Mouse (Mus musculus): ENCODE results near the gene Glcci1.

DNA sequence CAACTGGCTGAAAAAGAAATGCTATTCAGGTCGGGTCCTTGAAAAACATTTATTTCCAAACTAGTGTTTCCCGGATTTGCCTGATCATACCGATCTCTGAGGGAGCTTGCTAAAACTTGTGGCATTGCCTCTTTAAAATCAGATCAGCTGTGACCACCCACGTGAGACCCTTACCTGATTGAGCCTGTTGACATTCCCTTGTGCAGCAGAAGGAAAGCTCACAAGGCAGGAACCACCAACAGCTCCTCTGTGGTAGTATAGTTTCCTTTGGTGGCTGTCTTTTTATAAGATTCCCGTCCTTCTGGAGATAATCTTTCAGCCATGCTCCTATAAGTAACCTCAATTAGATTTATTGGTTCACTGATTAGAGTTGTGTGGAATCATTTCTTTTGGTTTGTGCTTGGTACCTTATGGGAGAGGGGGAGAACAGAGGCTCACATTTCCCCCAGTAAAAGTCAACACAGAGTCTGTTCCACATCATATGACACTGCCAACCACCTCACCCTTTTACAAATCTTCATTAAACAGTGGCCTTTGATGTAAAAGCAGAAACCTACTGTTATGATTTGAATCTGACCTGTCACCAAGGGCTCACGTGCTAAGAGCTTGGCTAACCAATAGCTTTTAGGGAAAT lies 12.0 kb upstream of the Glcci1 start:
- TF ChIP-seq POLR2A (IDR thresholded peaks at IDR 0.05; ENCODE audit: control insufficient read depth, extremely low read depth, insufficient read depth, low read length, poor library complexity): no peak
- no peak for TF ChIP-seq CTCF (IDR thresholded peaks at IDR 0.05; ENCODE audit: borderline replicate concordance, control insufficient read depth, extremely low read depth, insufficient read depth, low read length, poor library complexity)
